Mouse (Mus musculus) CH12.LX (cell line): ENCODE results near the gene Ptbp3. TPM values are rescaled to one million over a fixed set of nuclear protein-coding genes. Genes with fewer than 3 reads are reported as not detected.

Experiments used
- DNase-seq: peaks from one replicate; pipeline ENCODE4 v3.0.0-alpha.2; 2013; ENCODE audit errors: extremely low read depth
- H3K27ac ChIP-seq: 2 replicates; pipeline ENCODE4 v1.5.1; 2012; ENCODE audit warnings: low read depth, mild to moderate bottlenecking, control low read depth, moderate library complexity; ENCODE audit not compliant: insufficient read depth
- H3K27me3 ChIP-seq: replicated peaks from 2 replicates; pipeline ENCODE3; 2012; ENCODE audit warnings: inconsistent platforms
- H3K36me3 ChIP-seq, 2 experiments: replicated peaks in 1 of 2; 2 replicates each; pipeline versions ENCODE3 to v1.6.1; 2012; ENCODE audit warnings: inconsistent platforms in 1 of 2, low read length in 1 of 2, mild to moderate bottlenecking in 1 of 2, mixed read lengths in 1 of 2, moderate library complexity in 1 of 2; ENCODE audit not compliant: control insufficient read depth in 1 of 2, insufficient read depth in 1 of 2
- H3K4me1 ChIP-seq, 2 experiments: 2 replicates each; pipeline ENCODE4 v1.6.1; 2012; ENCODE audit warnings: inconsistent platforms in 1 of 2, moderate library complexity in 1 of 2; ENCODE audit not compliant: insufficient read depth in 2 of 2, control insufficient read depth in 1 of 2
- H3K4me2 ChIP-seq: 2 replicates; pipeline ENCODE4 v1.6.1; 2012; ENCODE audit warnings: low read depth, mild to moderate bottlenecking, control low read depth; ENCODE audit not compliant: poor library complexity, insufficient read depth, severe bottlenecking
- H3K4me3 ChIP-seq, 3 experiments: fragments of 150-350 bp in 1 of 3; sonication (generic) in 1 of 3; replicated peaks in 1 of 3; 2 replicates each; pipeline versions ENCODE3 to v1.5.1; 2011 to 2012; ENCODE audit warnings: low read depth in 2 of 3, low read length in 2 of 3, mild to moderate bottlenecking in 2 of 3, moderate library complexity in 2 of 3, control low read depth in 1 of 3, improper control_type of control experiment in 1 of 3, inconsistent platforms in 1 of 3, mixed read lengths in 1 of 3; ENCODE audit not compliant: poor library complexity in 1 of 3
- H3K79me2 ChIP-seq: replicated peaks from 2 replicates; pipeline ENCODE4 v1.6.1; 2012; ENCODE audit warnings: mild to moderate bottlenecking, moderate library complexity; ENCODE audit not compliant: control insufficient read depth, poor library complexity, insufficient read depth, severe bottlenecking; ENCODE audit errors: extremely low read depth
- H3K9ac ChIP-seq: 2 replicates; pipeline ENCODE4 v1.6.1; 2012; ENCODE audit warnings: low read depth, mild to moderate bottlenecking, control low read depth, moderate library complexity; ENCODE audit not compliant: insufficient read depth
- H3K9me3 ChIP-seq: replicated peaks from 2 replicates; pipeline ENCODE3; 2012; ENCODE audit warnings: low read length, inconsistent platforms, mixed read lengths
- HCFC1 ChIP-seq: IDR thresholded peaks from 2 replicates; pipeline ENCODE4 v1.6.1; 2012; ENCODE audit warnings: low read depth, mild to moderate bottlenecking, inconsistent platforms, low read length, improper control_type of control experiment
- IRF4 ChIP-seq: IDR thresholded peaks from 2 replicates; pipeline ENCODE4 v1.6.1; 2014; ENCODE audit warnings: low read depth, mild to moderate bottlenecking, inconsistent platforms, low read length, improper control_type of control experiment
- JUN ChIP-seq: IDR thresholded peaks from 2 replicates; pipeline ENCODE4 v1.6.1; 2011; ENCODE audit warnings: low read depth, mild to moderate bottlenecking, low read length, improper control_type of control experiment, moderate library complexity; ENCODE audit not compliant: insufficient read depth
- KAT2A ChIP-seq: IDR thresholded peaks from 2 replicates; pipeline ENCODE4 v1.6.1; 2012; ENCODE audit warnings: low read length, improper control_type of control experiment, inconsistent platforms; ENCODE audit not compliant: insufficient replicate concordance
- MAFK ChIP-seq: IDR thresholded peaks from 2 replicates; pipeline ENCODE4 v1.6.1; 2011; ENCODE audit warnings: low read length, improper control_type of control experiment; ENCODE audit not compliant: insufficient replicate concordance
- MAX ChIP-seq: IDR thresholded peaks from 2 replicates; pipeline ENCODE4 v1.6.1; 2011; ENCODE audit warnings: low read length, improper control_type of control experiment
- NELFE ChIP-seq: IDR thresholded peaks from 2 replicates; pipeline ENCODE4 v1.6.1; 2011; ENCODE audit warnings: low read depth, low read length, improper control_type of control experiment
- POLR2A ChIP-seq: IDR thresholded peaks from 2 replicates; pipeline ENCODE4 v1.6.1; 2011; ENCODE audit warnings: low read depth, mild to moderate bottlenecking, improper control_type of control experiment, low read length
- SMC3 ChIP-seq: IDR thresholded peaks from 2 replicates; pipeline ENCODE4 v1.6.1; 2011; ENCODE audit warnings: low read depth, low read length, improper control_type of control experiment
- TCF12 ChIP-seq: IDR thresholded peaks from 2 replicates; pipeline ENCODE4 v1.6.1; 2014; ENCODE audit warnings: low read depth, mild to moderate bottlenecking, inconsistent platforms, low read length, improper control_type of control experiment
- USF1 ChIP-seq: IDR thresholded peaks from 2 replicates; pipeline ENCODE4 v1.6.1; 2014; ENCODE audit warnings: low read depth, mild to moderate bottlenecking, inconsistent platforms, low read length, improper control_type of control experiment
- USF2 ChIP-seq: conservative IDR thresholded peaks from 2 replicates; pipeline ENCODE4 v1.6.1; 2011; ENCODE audit warnings: low read depth, low read length, improper control_type of control experiment
- ZC3H11A ChIP-seq: IDR thresholded peaks from 2 replicates; pipeline ENCODE4 v1.6.1; 2012; ENCODE audit warnings: low read depth, mild to moderate bottlenecking, inconsistent platforms, low read length, improper control_type of control experiment
- ZKSCAN1 ChIP-seq: IDR thresholded peaks from 2 replicates; pipeline ENCODE4 v1.6.1; 2012; ENCODE audit warnings: low read depth, inconsistent platforms, low read length, improper control_type of control experiment, borderline replicate concordance
- ZMIZ1 ChIP-seq: IDR thresholded peaks from 2 replicates; pipeline ENCODE4 v1.6.1; 2012; ENCODE audit warnings: low read depth, mild to moderate bottlenecking, inconsistent platforms, low read length, improper control_type of control experiment
- dilution Hi-C: fragments of 300-500 bp; cut with MboI; formaldehyde crosslinking; loops from 2 replicates; pipeline ENCODE4 v1.14.3; 2020; ENCODE audit warnings: low sequenced_read_pairs; ENCODE audit not compliant: extremely low pct_unique_long_range_greater_than_20kb, extremely low pct_ligation_motif_present
- in situ Hi-C: fragments of 300-500 bp; cut with MboI; formaldehyde crosslinking; loops from 3 replicates; pipeline ENCODE4 v1.14.3; 2019; ENCODE audit warnings: low sequenced_read_pairs, low pct_ligation_motif_present, low pct_unique_long_range_greater_than_20kb, mixed read lengths
- polyA plus RNA-seq: library from polyadenylated mRNA; unstranded; fragments of >175 nt; gene quantifications from 2 replicates; pipeline ENCODE4 v1.2.1, GENCODE M21; 2012; ENCODE audit warnings: low read depth; ENCODE audit not compliant: insufficient read length
- total RNA-seq, 2 experiments: library from RNA; depleted of rRNA; stranded (reverse); fragments of 300-350 nt in 1 of 2; fragments of >200 nt in 1 of 2; gene quantifications; 2 replicates each; pipeline ENCODE4 v1.2.3; 2012 to 2014

Ptbp3 gene
- total and polyA plus RNA-seq, 3 experiments: 45.2 to 81.4 (median 48.1) TPM

- in situ Hi-C loops: no loop called here
- Histone ChIP-seq H3K4me3 (no peak overlapping the region), H3K9ac (no peak overlapping the region), H3K79me2 (no peaks in the 10 kb centered on the region), H3K36me3 (no peaks in the 10 kb centered on the region), H3K27me3 (no peaks in the 10 kb centered on the region), H3K27ac (no peak overlapping the region), H3K4me1 (peaks cover under 1 to 15% of the 10 kb centered on the region in 2 experiments; a peak in 2 of 4 replicates)
- no peak for DNase-seq
- dilution Hi-C loops: no loop called here
- TF ChIP-seq JUN: no peak
- no peak for TF ChIP-seq TCF12
- no peak for TF ChIP-seq NELFE
- no peak for TF ChIP-seq ZC3H11A
- no peak for TF ChIP-seq ZMIZ1
- TF ChIP-seq SMC3: no peak
- TF ChIP-seq IRF4: no peak
- no peak for TF ChIP-seq USF1
- TF ChIP-seq USF2: no peak
- no peak for TF ChIP-seq KAT2A
- no peak for TF ChIP-seq POLR2A
- no peak for TF ChIP-seq ZKSCAN1
- no peak for TF ChIP-seq MAX
- TF ChIP-seq MAFK: no peak
- no peak for TF ChIP-seq HCFC1
- TF ChIP-seq, all 38 proteins: peak for 0
- Histone ChIP-seq H3K4me2 (no peak overlapping the region), H3K9me3 (no peaks in the 10 kb centered on the region)
Measured at GRCm38 (mm10) chr4:59422808-59423207, 126.4 kb downstream of the Ptbp3 start.

GRCm38 (mm10) chr4:59422025-59422783 lies 127.0 kb downstream of the Ptbp3 start:
- no peaks in the 10 kb centered on the region for H3K27me3 ChIP-seq
- TF ChIP-seq TCF12: no peak
- TF ChIP-seq JUN: no peak
- TF ChIP-seq MAX: no peak
- H3K9ac ChIP-seq: no peak overlapping the region
- in situ Hi-C loops: no loop called here
- no peaks in the 10 kb centered on the region for H3K9me3 ChIP-seq
- dilution Hi-C loops: no loop called here
- H3K79me2 ChIP-seq: no peaks in the 10 kb centered on the region
- H3K4me1 ChIP-seq: peaks cover 0 to 15% of the 10 kb centered on the region in 2 experiments; a peak in 2 of 4 replicates
- DNase-seq: no peak
- H3K4me3 ChIP-seq: no peak overlapping the region
- H3K4me2 ChIP-seq: no peak overlapping the region
- H3K27ac ChIP-seq: no peak overlapping the region
- no peaks in the 10 kb centered on the region for H3K36me3 ChIP-seq

Other genes with a start within 250 kb of the Ptbp3 start
- 5.1 and 6.1 TPM in 2 replicates for gene Susd1, start 110.7 kb downstream of the Ptbp3 start, total RNA-seq (2012; rRNA removed)
- gene Susd1, start 110.7 kb downstream of the Ptbp3 start, total RNA-seq (2014; rRNA removed): 4.1 and 5.0 TPM in 2 replicates
- gene Susd1, start 110.7 kb downstream of the Ptbp3 start, polyA plus RNA-seq: 1.4 and 1.6 TPM in 2 replicates
- 6.8 and 7.0 TPM in 2 replicates for gene Hsdl2, start 32.2 kb upstream of the Ptbp3 start, total RNA-seq (2012; rRNA removed)
- 9.7 and 11.1 TPM in 2 replicates for gene Hsdl2, start 32.2 kb upstream of the Ptbp3 start, total RNA-seq (2014; rRNA removed)
- 9.3 and 10.4 TPM in 2 replicates for gene Hsdl2, start 32.2 kb upstream of the Ptbp3 start, polyA plus RNA-seq
- gene E130308A19Rik, start 76.8 kb upstream of the Ptbp3 start, total RNA-seq (2012; rRNA removed): 2.4 and 3.4 TPM in 2 replicates
- gene E130308A19Rik, start 76.8 kb upstream of the Ptbp3 start, total RNA-seq (2014; rRNA removed): 2.3 and 2.4 TPM in 2 replicates
- 2.3 and 3.1 TPM in 2 replicates for gene E130308A19Rik, start 76.8 kb upstream of the Ptbp3 start, polyA plus RNA-seq